Mouse (Mus musculus): ENCODE data around the gene Cotl1. TPM values are rescaled to one million over a fixed set of nuclear protein-coding genes. Genes with fewer than 3 reads are reported as not detected.

Gene Cotl1
- polyA plus RNA-seq, 1 experiment, result 428 TPM

- 22% methylated on average over 14 of the region's 14 CpGs for WGBS
- no peak for DNase-seq
- Histone ChIP-seq H3K27ac (ENCODE audit: control insufficient read depth, insufficient read depth, low read length) (peak overlapping the region; percentile 51; the same call in 1 of the 2 replicates), H3K36me3 (ENCODE audit: control insufficient read depth, insufficient read depth, low read length) (peaks cover 3% of the 10 kb centered on the region; the same call in 1 of the 2 replicates), H3K4me3 (ENCODE audit: control insufficient read depth, insufficient read depth, low read length) (no peak overlapping the region), H3K27me3 (ENCODE audit: control insufficient read depth, insufficient read depth, low read length) (no peaks in the 10 kb centered on the region), H3K4me1 (replicated peaks; ENCODE audit: control insufficient read depth, insufficient read depth, low read length) (peaks cover 22% of the 10 kb centered on the region)
- TF ChIP-seq CTCF (IDR thresholded peaks at IDR 0.05; ENCODE audit: borderline replicate concordance, control insufficient read depth, extremely low read depth, insufficient read depth, low read length, poor library complexity) (no peak), POLR2A (IDR thresholded peaks at IDR 0.05; ENCODE audit: control insufficient read depth, extremely low read depth, insufficient read depth, low read length, poor library complexity) (0 out of 2 replicates have a peak, but pooled peaks have one; percentile 24)
These were observed 33.7 kb downstream of the Cotl1 start for GRCm38 (mm10) chr8:119806422-119807263.

GRCm38 (mm10) chr8:119805275-119805674, 35.1 kb downstream of the Cotl1 start:
- peaks cover 18% of the 10 kb centered on the region for H3K4me1 ChIP-seq (replicated peaks; ENCODE audit: control insufficient read depth, insufficient read depth, low read length)
- no peaks in the 10 kb centered on the region for H3K27me3 ChIP-seq (ENCODE audit: control insufficient read depth, insufficient read depth, low read length)
- peaks cover 3% of the 10 kb centered on the region; the same call in 1 of the 2 replicates for H3K36me3 ChIP-seq (ENCODE audit: control insufficient read depth, insufficient read depth, low read length)
- H3K4me3 ChIP-seq (ENCODE audit: control insufficient read depth, insufficient read depth, low read length), result no peak overlapping the region
- 95% methylated on average over 8 of the region's 8 CpGs for WGBS
- DNase-seq, result no peak
- H3K27ac ChIP-seq (ENCODE audit: control insufficient read depth, insufficient read depth, low read length), result no peak overlapping the region
- TF ChIP-seq POLR2A (IDR thresholded peaks at IDR 0.05; ENCODE audit: control insufficient read depth, extremely low read depth, insufficient read depth, low read length, poor library complexity) (no peak), CTCF (IDR thresholded peaks at IDR 0.05; ENCODE audit: borderline replicate concordance, control insufficient read depth, extremely low read depth, insufficient read depth, low read length, poor library complexity) (no peak)

GRCm38 (mm10) chr8:119802592-119802991, 37.8 kb downstream of the Cotl1 start:
- Histone ChIP-seq H3K4me3 (ENCODE audit: control insufficient read depth, insufficient read depth, low read length) (no peak overlapping the region), H3K4me1 (replicated peaks; ENCODE audit: control insufficient read depth, insufficient read depth, low read length) (peaks cover 33% of the 10 kb centered on the region), H3K27ac (ENCODE audit: control insufficient read depth, insufficient read depth, low read length) (no peak overlapping the region), H3K36me3 (ENCODE audit: control insufficient read depth, insufficient read depth, low read length) (no peaks in the 10 kb centered on the region), H3K27me3 (ENCODE audit: control insufficient read depth, insufficient read depth, low read length) (no peaks in the 10 kb centered on the region)
- DNase-seq, result no peak
- 100% methylated on average over 1 of the region's 1 CpGs for WGBS
- TF ChIP-seq CTCF (IDR thresholded peaks at IDR 0.05; ENCODE audit: borderline replicate concordance, control insufficient read depth, extremely low read depth, insufficient read depth, low read length, poor library complexity) (peak; percentile 21; the same call in 1 of the 2 replicates), POLR2A (IDR thresholded peaks at IDR 0.05; ENCODE audit: control insufficient read depth, extremely low read depth, insufficient read depth, low read length, poor library complexity) (no peak)

DNA sequence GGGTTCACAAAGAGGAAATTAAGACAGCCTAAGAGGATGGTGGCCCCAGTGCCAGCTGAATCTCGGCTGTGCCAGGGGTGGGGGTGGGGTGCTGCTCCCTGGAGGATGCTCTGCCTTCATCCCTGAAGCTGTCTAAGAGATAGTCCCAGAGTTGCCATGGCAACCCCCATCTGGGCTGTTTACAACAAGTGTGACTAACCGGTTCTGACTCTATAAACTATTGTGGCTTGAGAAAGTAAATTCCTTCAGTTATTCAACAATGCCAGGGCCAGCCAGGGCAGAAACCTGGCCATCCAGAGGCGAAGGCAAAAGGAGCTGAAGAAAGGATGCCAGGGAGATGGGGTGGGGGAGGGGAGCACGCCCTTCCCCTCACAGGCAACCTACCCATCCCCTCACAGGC, 39.2 kb downstream of the Cotl1 start:
- Histone ChIP-seq H3K27ac (ENCODE audit: control insufficient read depth, insufficient read depth, low read length) (no peak overlapping the region), H3K27me3 (ENCODE audit: control insufficient read depth, insufficient read depth, low read length) (no peaks in the 10 kb centered on the region), H3K4me3 (ENCODE audit: control insufficient read depth, insufficient read depth, low read length) (no peak overlapping the region), H3K4me1 (replicated peaks; ENCODE audit: control insufficient read depth, insufficient read depth, low read length) (peaks cover 21% of the 10 kb centered on the region), H3K36me3 (ENCODE audit: control insufficient read depth, insufficient read depth, low read length) (no peaks in the 10 kb centered on the region)
- WGBS, result 62% methylated on average over 4 of the region's 4 CpGs
- DNase-seq, result no peak
- TF ChIP-seq CTCF (IDR thresholded peaks at IDR 0.05; ENCODE audit: borderline replicate concordance, control insufficient read depth, extremely low read depth, insufficient read depth, low read length, poor library complexity) (no peak), POLR2A (IDR thresholded peaks at IDR 0.05; ENCODE audit: control insufficient read depth, extremely low read depth, insufficient read depth, low read length, poor library complexity) (no peak)

GRCm38 (mm10) chr8:119798965-119799264, 41.4 kb downstream of the Cotl1 start:
- Histone ChIP-seq H3K4me3 (ENCODE audit: control insufficient read depth, insufficient read depth, low read length) (no peak overlapping the region), H3K36me3 (ENCODE audit: control insufficient read depth, insufficient read depth, low read length) (no peaks in the 10 kb centered on the region), H3K27me3 (ENCODE audit: control insufficient read depth, insufficient read depth, low read length) (no peaks in the 10 kb centered on the region; the same call in 1 of the 2 replicates), H3K27ac (ENCODE audit: control insufficient read depth, insufficient read depth, low read length) (peak overlapping the region; percentile 39; the same call in 1 of the 2 replicates), H3K4me1 (replicated peaks; ENCODE audit: control insufficient read depth, insufficient read depth, low read length) (peaks cover 15% of the 10 kb centered on the region)
- whole genome bisulfite sequencing, result 57% methylated on average over 2 of the region's 2 CpGs
- no peak for DNase-seq
- TF ChIP-seq POLR2A (IDR thresholded peaks at IDR 0.05; ENCODE audit: control insufficient read depth, extremely low read depth, insufficient read depth, low read length, poor library complexity), result no peak
- no peak for TF ChIP-seq CTCF (IDR thresholded peaks at IDR 0.05; ENCODE audit: borderline replicate concordance, control insufficient read depth, extremely low read depth, insufficient read depth, low read length, poor library complexity)

DNA sequence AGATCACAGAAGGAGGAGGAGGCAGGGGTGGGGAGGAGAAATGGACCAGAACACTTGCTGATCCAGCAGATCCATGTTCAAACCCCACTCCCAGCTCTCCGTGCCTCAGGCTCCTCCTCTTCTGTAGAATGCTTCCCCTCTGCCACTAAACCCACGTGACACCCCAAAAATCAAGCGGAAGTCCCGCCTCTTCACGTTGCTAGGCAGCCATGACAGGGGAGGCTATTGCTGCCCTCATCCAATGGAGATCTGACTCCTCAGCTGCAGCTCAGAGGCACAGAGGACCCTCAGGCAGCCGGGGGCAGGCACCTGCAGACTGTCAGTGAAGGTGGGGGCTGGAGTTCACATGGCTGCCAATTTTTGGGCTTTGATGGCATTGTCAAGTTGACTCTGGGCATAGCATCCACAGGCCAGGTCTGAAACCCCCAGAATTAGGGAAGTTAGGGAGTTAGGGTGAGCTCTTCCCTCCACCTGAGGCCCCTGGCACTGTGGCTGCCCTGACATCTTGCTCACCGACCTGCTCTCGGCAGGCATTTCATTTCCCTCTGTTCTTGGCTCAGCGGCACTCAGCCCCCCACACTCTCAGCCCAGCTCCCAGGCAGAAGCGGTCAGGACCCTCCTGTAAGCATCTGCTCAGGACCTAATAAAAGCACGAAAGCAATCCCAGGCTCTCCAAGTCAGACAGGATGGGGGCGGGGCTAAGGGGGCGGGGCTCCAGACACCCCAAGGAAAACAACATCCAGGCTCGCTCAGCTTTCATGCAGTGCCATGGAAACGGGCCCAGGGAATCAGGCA, 42.0 kb downstream of the Cotl1 start:
- Histone ChIP-seq H3K36me3 (ENCODE audit: control insufficient read depth, insufficient read depth, low read length) (no peaks in the 10 kb centered on the region), H3K27ac (ENCODE audit: control insufficient read depth, insufficient read depth, low read length) (peak overlapping the region; percentile 81), H3K4me3 (ENCODE audit: control insufficient read depth, insufficient read depth, low read length) (peak overlapping the region; percentile 33), H3K4me1 (replicated peaks; ENCODE audit: control insufficient read depth, insufficient read depth, low read length) (peaks cover 15% of the 10 kb centered on the region), H3K27me3 (ENCODE audit: control insufficient read depth, insufficient read depth, low read length) (no peaks in the 10 kb centered on the region; the same call in 1 of the 2 replicates)
- peak; percentile 42; the same call in 1 of the 2 replicates for TF ChIP-seq POLR2A (IDR thresholded peaks at IDR 0.05; ENCODE audit: control insufficient read depth, extremely low read depth, insufficient read depth, low read length, poor library complexity)
- no peak for TF ChIP-seq CTCF (IDR thresholded peaks at IDR 0.05; ENCODE audit: borderline replicate concordance, control insufficient read depth, extremely low read depth, insufficient read depth, low read length, poor library complexity)
- peak; percentile 93 for DNase-seq
- 6% methylated on average over 15 of the region's 15 CpGs for WGBS

Data from thymus, adult 2 months (tissue).